Mouse (Mus musculus): ENCODE data around the gene Svs5. TPM values are rescaled to one million over a fixed set of nuclear protein-coding genes. Genes with fewer than 3 reads are reported as not detected.
"Not testable (repeated sequence)": the region's sequence is repeated elsewhere in the genome, so short reads cannot be mapped to it uniquely, and the experiment has no call there.

Gene Svs5
- not detected in 2 replicates for total RNA-seq (2014; fragmentation: Nextera tagmentation)
- total RNA-seq (2017): not detected in 2 replicates
- not detected in 2 replicates for polyA plus RNA-seq (2012)

DNA sequence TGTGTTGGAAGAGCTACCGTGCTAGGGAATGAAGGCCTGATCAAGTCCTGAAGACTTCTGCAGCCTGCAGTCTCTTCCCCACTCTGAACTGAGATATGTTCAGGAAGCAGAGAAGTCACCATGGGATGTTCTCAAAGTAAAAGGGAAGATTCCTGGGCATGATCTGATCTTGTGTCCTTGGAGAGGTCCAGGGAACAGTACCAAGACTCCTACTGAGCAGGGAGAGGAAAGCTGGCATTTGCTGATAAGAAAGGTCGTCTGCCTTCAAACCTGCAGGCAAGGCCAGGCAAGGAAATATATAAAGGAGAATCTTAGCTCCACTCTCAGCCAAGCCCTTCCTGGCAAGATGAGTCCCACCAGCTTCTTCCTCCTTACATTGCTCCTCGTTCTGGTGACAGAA lies at the start of gene Svs5:
Gene Svs5, plus strand, starts transcription at position 301 of the 400 bp plus-strand sequence.
- H3K27me3 ChIP-seq (ENCODE audit: insufficient read depth, low read length); DNase-seq (ENCODE audit: low spot score); H3K4me3 ChIP-seq (ENCODE audit: low read depth, low read length); H3K4me1 ChIP-seq (ENCODE audit: insufficient read depth, low read depth, low read length); H3K9me3 ChIP-seq (replicated peaks); ATAC-seq (ENCODE audit: extremely low read depth, insufficient number of reproducible peaks, low FRiP score, poor library complexity, severe bottlenecking); H3K36me3 ChIP-seq (replicated peaks): not testable (repeated sequence)

DNA sequence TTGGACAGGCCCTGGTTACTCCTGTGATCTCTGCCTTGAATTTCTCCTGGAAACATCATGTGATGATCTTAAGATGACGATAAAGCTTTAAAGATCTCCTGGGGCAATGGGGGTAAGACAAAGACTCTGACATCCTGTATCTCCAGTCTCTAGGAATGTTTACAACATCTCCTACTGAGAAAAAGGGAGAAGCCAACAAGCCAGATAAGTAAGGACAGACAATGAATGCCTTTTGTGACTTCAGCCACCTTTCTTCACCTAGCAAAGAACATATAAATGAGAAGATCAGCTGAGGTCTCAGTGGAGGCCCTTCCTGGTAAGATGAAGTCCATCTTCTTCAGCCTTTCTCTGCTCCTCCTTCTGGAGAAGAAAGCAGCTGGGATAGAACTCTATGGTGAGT lies 43.6 kb upstream of the Svs5 start, which contains the start of gene Svs3a:
Gene Svs3a, plus strand, starts transcription at position 301 of the 400 bp plus-strand sequence.
- not testable (repeated sequence) for ATAC-seq (ENCODE audit: extremely low read depth, insufficient number of reproducible peaks, low FRiP score, poor library complexity, severe bottlenecking); H3K9me3 ChIP-seq (replicated peaks); DNase-seq (ENCODE audit: low spot score); H3K27me3 ChIP-seq (ENCODE audit: insufficient read depth, low read length); H3K36me3 ChIP-seq (replicated peaks); H3K4me3 ChIP-seq (ENCODE audit: low read depth, low read length); H3K4me1 ChIP-seq (ENCODE audit: insufficient read depth, low read depth, low read length)

DNA sequence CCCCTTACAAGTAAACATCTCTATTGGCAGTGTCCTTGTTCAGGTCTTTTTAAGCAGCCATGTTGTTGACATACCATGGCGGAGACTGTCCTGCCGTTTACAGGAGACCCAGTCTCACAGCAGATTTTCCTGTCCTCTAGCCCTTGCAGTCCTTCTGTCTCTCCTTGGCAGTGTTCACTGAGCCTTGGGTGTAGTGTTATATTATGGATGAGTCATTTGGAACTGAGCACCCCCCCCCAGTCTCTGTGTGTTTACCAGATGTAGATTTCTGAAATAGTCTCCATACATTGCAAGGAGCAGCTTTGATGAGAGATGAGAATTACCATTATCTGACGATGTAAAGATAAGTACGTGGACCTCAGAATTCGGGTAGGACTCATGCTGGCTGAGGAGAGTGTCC lies 19.9 kb upstream of the Svs5 start:
- H3K9me3 ChIP-seq (replicated peaks): no peaks in the 10 kb centered on the region
- no peak overlapping the region for H3K4me3 ChIP-seq (ENCODE audit: low read depth, low read length)
- no peaks in the 10 kb centered on the region for H3K4me1 ChIP-seq (ENCODE audit: insufficient read depth, low read depth, low read length)
- ATAC-seq (ENCODE audit: extremely low read depth, insufficient number of reproducible peaks, low FRiP score, poor library complexity, severe bottlenecking) (no peak), DNase-seq (ENCODE audit: low spot score) (no peak)
- TF ChIP-seq TAL1 (conservative IDR thresholded peaks at IDR 0.05; ENCODE audit: low read depth, low read length) (no peak), POLR2AphosphoS5 (IDR thresholded peaks at IDR 0.05; ENCODE audit: insufficient replicate concordance, low read depth, low read length) (no peak), GATA1 (IDR thresholded peaks at IDR 0.05; ENCODE audit: borderline replicate concordance, low read length) (no peak), GATA2 (IDR thresholded peaks at IDR 0.05; ENCODE audit: borderline replicate concordance, low read depth, low read length) (no peak), CTCF (IDR thresholded peaks at IDR 0.05; ENCODE audit: low read depth, low read length) (no peak)
- no peaks in the 10 kb centered on the region for H3K36me3 ChIP-seq (replicated peaks)
- H3K27me3 ChIP-seq (ENCODE audit: insufficient read depth, low read length): no peaks in the 10 kb centered on the region

DNA sequence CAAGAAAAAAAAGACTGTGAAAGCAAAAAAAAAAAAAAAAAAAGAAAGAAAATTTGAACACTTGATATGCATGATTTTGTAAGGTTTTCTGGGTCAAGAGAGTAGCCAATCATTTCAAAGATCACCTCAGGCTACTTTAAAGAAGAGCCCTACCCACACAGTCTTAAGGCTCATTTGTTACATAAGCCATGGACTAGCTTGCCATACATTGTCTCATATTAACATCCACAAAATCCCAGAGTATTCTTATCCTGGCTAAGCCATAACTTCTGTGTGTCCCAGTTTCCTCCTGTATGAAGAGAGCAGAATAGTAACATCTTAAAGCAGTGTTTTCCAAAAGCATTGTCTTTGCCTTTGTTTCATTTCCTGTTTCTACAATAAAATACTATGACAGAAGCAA lies 17.1 kb upstream of the Svs5 start:
- not testable (repeated sequence) for H3K4me3 ChIP-seq (ENCODE audit: low read depth, low read length); H3K27me3 ChIP-seq (ENCODE audit: insufficient read depth, low read length); H3K4me1 ChIP-seq (ENCODE audit: insufficient read depth, low read depth, low read length); ATAC-seq (ENCODE audit: extremely low read depth, insufficient number of reproducible peaks, low FRiP score, poor library complexity, severe bottlenecking); H3K9me3 ChIP-seq (replicated peaks); H3K36me3 ChIP-seq (replicated peaks); DNase-seq (ENCODE audit: low spot score)

DNA sequence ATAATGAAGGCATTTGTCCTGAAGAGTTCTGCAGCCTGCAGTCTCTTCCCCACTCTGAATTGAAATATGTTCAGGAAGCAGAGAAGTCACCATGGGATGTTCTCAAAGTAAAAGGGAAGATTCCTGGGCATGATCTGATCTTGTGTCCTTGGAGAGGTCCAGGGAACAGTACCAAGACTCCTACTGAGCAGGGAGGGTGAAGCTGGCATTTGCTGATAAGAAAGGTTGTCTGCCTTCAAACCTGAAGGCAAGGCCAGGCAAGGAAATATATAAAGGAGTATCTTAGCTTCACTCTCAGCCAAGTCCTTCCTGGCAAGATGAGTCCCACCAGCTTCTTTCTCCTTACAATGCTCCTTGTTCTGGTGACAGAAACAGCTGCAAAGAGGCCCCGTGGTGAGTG lies 16.1 kb upstream of the Svs5 start, which contains the start of gene Svs6:
Gene Svs6, plus strand, starts transcription at position 301 of the 400 bp plus-strand sequence.
- not testable (repeated sequence) for H3K4me3 ChIP-seq (ENCODE audit: low read depth, low read length); H3K4me1 ChIP-seq (ENCODE audit: insufficient read depth, low read depth, low read length); DNase-seq (ENCODE audit: low spot score); H3K27me3 ChIP-seq (ENCODE audit: insufficient read depth, low read length); H3K36me3 ChIP-seq (replicated peaks); H3K9me3 ChIP-seq (replicated peaks); ATAC-seq (ENCODE audit: extremely low read depth, insufficient number of reproducible peaks, low FRiP score, poor library complexity, severe bottlenecking)

DNA sequence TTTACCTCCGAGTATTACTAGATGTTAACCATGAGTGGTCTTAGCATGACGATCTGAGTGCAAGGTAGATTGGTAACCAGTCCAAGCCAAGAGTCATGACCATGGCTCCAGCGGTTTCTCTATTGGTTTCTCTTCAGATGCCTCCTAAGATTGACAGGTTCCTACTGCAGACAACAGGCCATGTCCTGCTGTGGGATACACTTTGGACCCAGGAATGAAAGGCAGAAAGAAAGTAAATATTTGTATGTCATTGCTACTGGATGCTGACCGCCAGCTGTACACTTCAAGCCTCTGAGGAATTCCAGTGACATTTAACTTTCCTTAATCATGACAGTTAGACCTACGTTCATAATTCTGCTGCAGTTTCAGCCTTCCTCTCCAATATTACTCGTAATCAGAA lies 11.6 kb upstream of the Svs5 start:
- H3K4me3 ChIP-seq (ENCODE audit: low read depth, low read length): no peak overlapping the region
- H3K9me3 ChIP-seq (replicated peaks): no peaks in the 10 kb centered on the region
- DNase-seq (ENCODE audit: low spot score): no peak
- no peak for ATAC-seq (ENCODE audit: extremely low read depth, insufficient number of reproducible peaks, low FRiP score, poor library complexity, severe bottlenecking)
- H3K27me3 ChIP-seq (ENCODE audit: insufficient read depth, low read length): 0 out of 2 replicates have a peak, but pooled peaks cover 2% of the 10 kb centered on the region
- no peak for TF ChIP-seq GATA1 (IDR thresholded peaks at IDR 0.05; ENCODE audit: borderline replicate concordance, low read length)
- no peak for TF ChIP-seq POLR2AphosphoS5 (IDR thresholded peaks at IDR 0.05; ENCODE audit: insufficient replicate concordance, low read depth, low read length)
- TF ChIP-seq TAL1 (conservative IDR thresholded peaks at IDR 0.05; ENCODE audit: low read depth, low read length): no peak
- no peak for TF ChIP-seq GATA2 (IDR thresholded peaks at IDR 0.05; ENCODE audit: borderline replicate concordance, low read depth, low read length)
- no peak for TF ChIP-seq CTCF (IDR thresholded peaks at IDR 0.05; ENCODE audit: low read depth, low read length)
- H3K36me3 ChIP-seq (replicated peaks): no peaks in the 10 kb centered on the region
- H3K4me1 ChIP-seq (ENCODE audit: insufficient read depth, low read depth, low read length): no peaks in the 10 kb centered on the region

DNA sequence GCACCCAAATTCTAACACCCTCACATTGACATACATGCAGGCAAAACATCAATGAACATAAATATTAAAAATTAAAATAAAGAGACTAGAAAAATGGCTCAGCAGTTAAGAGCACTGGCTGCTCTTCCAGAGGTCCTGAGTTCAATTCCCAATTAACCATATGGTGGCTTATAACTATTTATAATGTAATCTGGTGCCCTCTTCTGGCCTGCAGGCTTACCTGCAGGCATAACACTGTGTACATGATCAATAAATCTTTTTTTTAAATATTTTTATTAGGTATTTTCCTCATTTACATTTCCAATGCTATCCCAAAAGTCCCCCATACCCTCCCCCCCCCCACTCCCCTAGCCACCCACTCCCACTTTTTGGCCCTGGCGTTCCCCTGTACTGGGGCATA lies 11.2 kb downstream of the Svs5 start:
- H3K27me3 ChIP-seq (ENCODE audit: insufficient read depth, low read length); DNase-seq (ENCODE audit: low spot score); H3K4me1 ChIP-seq (ENCODE audit: insufficient read depth, low read depth, low read length); H3K36me3 ChIP-seq (replicated peaks); H3K4me3 ChIP-seq (ENCODE audit: low read depth, low read length); ATAC-seq (ENCODE audit: extremely low read depth, insufficient number of reproducible peaks, low FRiP score, poor library complexity, severe bottlenecking); H3K9me3 ChIP-seq (replicated peaks): not testable (repeated sequence)

DNA sequence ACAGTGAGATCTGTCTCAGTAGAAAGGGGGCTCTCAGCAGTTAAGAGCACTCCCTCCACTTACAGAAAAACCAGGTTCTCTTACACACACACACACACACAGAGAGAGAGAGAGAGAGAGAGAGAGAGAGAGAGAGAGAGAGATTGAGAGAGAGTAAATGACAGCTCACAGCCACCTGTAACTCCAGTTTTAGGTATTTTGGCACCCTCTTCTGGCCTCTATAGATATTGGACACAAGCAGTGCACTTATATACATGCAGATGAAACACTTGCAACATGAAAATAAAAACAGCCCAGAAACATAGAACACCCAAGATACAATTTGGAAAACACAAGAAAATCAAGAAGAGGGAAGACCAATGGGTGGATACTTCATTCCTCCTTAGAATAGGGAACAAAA lies 15.2 kb downstream of the Svs5 start:
- H3K4me3 ChIP-seq (ENCODE audit: low read depth, low read length); H3K4me1 ChIP-seq (ENCODE audit: insufficient read depth, low read depth, low read length); DNase-seq (ENCODE audit: low spot score); H3K9me3 ChIP-seq (replicated peaks); ATAC-seq (ENCODE audit: extremely low read depth, insufficient number of reproducible peaks, low FRiP score, poor library complexity, severe bottlenecking); H3K27me3 ChIP-seq (ENCODE audit: insufficient read depth, low read length); H3K36me3 ChIP-seq (replicated peaks): not testable (repeated sequence)

Data from G1E (cell line).